Mouse (Mus musculus): Measurements from ENCODE around the gene Arid1b. TPM values are rescaled to one million over a fixed set of nuclear protein-coding genes. Genes with fewer than 3 reads are reported as not detected.

Gene Arid1b
- total RNA-seq, 2 experiments from 2014 or later = 72.6 to 72.7 TPM

DNA sequence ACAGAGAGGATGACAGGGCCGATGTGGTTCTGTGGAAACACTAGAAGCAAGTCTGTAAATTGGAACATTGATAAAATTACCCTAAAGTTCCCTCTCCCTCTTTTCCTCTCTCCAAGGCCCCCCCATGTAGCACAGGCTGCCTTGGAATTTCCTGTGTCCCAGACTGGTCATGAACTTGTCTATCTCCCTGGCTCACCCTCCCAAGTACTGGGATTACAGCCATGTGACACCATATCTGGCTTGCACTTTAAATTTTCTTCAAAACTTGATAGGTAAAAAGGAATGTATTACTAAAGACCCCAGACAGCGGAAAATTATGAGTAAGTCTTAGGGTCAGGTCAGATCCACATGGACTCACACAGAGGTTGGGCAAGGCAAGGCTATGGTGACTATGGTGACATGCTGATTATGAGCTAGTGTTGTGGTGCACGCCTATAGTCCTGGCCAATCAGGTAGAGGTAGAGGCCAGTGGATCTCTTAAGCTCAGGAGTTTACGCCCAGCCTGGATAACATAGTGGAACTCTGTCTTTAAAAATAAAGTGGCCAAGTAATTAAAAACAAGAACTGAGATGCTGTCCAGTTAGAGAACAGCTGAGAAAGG lies 185.9 kb downstream of the Arid1b start:
- DNase-seq (ENCODE audit: low spot score in 2 of 2) = no peak

GRCm38 (mm10) chr17:5180925-5181324 lies 186.8 kb downstream of the Arid1b start:
- no peak for DNase-seq (ENCODE audit: low spot score in 2 of 2)

DNA sequence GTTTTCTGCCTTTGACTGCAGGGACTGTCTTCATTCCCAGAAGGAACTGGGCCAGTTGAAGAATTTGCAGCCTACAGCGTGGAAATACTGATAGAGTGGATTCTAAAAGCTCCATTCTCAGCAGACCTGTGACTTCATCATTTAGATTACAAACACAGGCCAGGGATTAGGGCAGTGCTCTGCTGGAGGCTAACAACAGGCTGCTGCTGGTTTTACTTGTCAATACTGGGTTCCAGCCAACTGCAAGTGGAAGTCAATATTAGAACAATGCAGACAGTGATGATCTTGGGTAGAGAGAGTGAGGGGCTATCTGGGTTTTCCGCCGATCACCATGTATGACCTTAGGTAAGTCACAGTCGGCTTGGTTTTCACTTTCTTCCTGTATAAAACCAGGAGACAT lies 188.4 kb downstream of the Arid1b start:
- DNase-seq (ENCODE audit: low spot score in 2 of 2) = no peak

- no peak for DNase-seq (ENCODE audit: low spot score in 2 of 2)
These were observed 191.4 kb downstream of the Arid1b start for GRCm38 (mm10) chr17:5185501-5185900.

- DNase-seq (ENCODE audit: low spot score in 2 of 2) = no peak
These were observed 193.4 kb downstream of the Arid1b start for GRCm38 (mm10) chr17:5187546-5187945.

DNA sequence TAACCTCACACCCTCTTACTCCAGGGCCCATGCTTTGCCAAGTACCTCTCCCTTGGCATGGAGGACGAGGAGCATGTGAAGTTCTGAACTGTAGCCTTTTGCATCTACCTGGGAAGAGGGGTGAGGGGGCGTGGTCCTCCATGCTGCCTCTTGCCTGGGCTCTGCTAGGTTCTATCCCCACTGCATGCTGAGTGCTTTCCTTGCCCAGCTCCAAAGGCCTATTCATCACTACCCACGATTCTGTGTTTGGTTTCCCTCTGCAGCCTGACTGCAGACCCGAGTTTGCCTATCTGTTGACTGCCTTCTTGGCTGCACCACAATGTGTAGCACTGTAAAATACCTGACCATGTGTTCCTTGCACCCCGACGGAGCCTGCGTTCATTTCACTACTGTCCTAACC lies 194.3 kb downstream of the Arid1b start:
- no peak for DNase-seq (ENCODE audit: low spot score in 2 of 2)

- peak; percentile 88 to 93 for DNase-seq (ENCODE audit: low spot score in 2 of 2)
These were observed 195.6 kb downstream of the Arid1b start for GRCm38 (mm10) chr17:5189551-5190351.

GRCm38 (mm10) chr17:5190367-5190766 lies 196.2 kb downstream of the Arid1b start:
- DNase-seq (ENCODE audit: low spot score in 2 of 2) = no peak

- no peak for DNase-seq (ENCODE audit: low spot score in 2 of 2)
These were observed 200.2 kb downstream of the Arid1b start for GRCm38 (mm10) chr17:5194157-5194916.

DNA sequence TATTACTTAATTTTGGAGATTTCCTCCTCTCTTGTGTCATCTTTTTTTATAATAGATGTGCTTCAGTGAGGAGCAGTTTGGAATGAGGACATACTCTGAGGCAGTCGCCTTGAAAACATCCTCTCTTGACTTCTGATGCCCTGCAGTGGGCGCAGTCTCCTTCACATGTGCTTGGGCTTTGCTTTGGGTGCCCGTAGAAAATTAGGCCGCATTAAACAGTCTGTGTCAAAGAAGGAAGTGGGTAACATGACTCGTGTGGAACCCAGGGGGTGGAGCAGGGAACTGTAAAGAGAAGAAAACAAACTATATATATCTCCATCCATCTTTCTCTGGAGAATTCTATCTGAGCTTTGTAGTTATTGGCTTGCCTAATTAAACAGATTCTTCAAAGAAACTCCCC lies 201.3 kb downstream of the Arid1b start:
- DNase-seq (ENCODE audit: low spot score in 2 of 2) = no peak

DNA sequence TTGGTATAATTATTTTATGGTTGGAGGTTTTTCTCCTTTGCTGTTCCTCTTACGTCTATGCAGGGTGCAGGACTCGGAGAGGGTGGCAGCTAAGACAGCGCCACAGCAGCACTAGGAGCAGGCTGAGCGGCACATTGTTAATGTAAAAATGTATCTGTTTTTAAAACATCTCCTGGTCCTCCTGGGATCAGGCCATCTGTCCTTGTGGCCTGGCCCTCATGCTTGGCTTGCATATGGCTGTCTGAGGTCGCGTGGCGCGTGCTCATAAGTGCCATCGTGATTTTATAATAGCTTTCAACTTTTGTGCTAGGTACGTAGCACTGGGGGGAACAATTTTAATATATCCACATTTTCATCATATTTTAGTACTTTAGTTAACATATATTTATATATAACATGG lies 201.9 kb downstream of the Arid1b start:
- DNase-seq (ENCODE audit: low spot score in 2 of 2) = no peak

GRCm38 (mm10) chr17:5196508-5196907 lies 202.4 kb downstream of the Arid1b start:
- DNase-seq (ENCODE audit: low spot score in 2 of 2) = no peak

- no peak for DNase-seq (ENCODE audit: low spot score in 2 of 2)
These were observed 203.0 kb downstream of the Arid1b start for GRCm38 (mm10) chr17:5197083-5197482.

- no peak for DNase-seq (ENCODE audit: low spot score in 2 of 2)
These were observed 203.6 kb downstream of the Arid1b start for GRCm38 (mm10) chr17:5197765-5198164.

DNA sequence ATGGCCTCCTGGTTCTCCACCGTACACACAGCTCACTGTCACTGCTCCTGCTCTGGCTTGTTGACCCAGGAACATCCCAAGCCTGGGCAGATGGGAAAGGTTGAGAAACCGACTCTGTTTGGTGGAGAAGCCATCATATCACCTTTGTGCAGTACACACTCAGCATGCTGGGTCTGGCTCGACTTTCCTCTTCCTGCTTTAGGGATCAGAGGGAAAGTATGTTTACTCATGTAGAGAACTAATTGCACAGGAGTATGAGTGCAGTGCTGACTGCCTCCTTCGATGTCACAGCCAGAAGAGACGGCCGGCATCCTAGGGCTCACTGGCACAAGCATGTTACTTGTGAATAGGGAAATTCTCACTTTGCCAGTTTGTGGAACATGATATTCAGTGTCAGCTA lies 204.1 kb downstream of the Arid1b start:
- DNase-seq (ENCODE audit: low spot score in 2 of 2) = no peak

- DNase-seq (ENCODE audit: low spot score in 2 of 2) = no peak
These were observed 204.7 kb downstream of the Arid1b start for GRCm38 (mm10) chr17:5198811-5199210.

DNA sequence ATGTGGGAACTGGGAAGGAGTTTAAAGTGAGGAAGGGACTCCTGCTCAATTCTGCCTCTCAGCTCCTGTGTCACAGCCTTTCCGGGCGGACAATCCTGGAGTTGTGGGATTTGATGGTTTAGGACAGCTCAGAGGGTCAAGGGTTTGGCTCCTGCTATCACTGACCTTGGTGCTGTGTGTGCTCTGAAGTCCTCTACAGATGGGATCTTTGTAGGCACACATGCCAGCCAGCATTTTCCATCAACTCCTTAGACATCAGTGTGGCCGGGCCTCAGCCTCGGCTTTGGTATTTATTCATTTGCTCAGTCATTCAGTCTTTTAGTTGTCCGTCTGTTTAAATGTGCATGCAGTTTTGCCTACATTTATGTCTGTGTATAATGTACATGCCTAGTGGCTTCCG lies 206.5 kb downstream of the Arid1b start:
- DNase-seq (ENCODE audit: low spot score in 2 of 2) = no peak

GRCm38 (mm10) chr17:5201859-5202598 lies 207.9 kb downstream of the Arid1b start:
- DNase-seq (ENCODE audit: low spot score in 2 of 2) = peak; percentile 52 to 59

DNA sequence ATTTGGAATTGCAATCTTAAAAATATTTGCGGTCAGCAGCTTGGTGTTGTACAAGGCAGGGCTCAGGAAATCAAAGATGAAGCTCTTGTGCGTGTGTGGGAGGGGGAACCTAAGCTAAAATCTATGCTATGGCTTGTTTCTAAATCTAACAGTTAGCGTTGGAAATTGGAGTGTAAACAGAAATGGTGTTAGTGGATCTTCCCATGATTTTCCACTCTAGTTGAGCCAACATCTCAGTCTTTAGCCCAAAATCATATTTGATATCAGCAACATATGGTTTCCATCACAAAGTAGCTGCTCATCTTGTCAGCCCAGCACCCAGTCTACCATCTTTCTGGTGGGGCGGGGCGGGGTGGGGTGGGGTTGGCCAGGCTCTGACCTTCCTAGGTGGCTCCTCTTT lies 208.6 kb downstream of the Arid1b start:
- no peak for DNase-seq (ENCODE audit: low spot score in 2 of 2)

GRCm38 (mm10) chr17:5203346-5204102 lies 209.4 kb downstream of the Arid1b start:
- DNase-seq (ENCODE audit: low spot score in 2 of 2) = no peak

All from left cerebral cortex, adult 18-20 months (tissue).